Mouse (Mus musculus) monocyte, adult 5-6 weeks (primary cell): ENCODE measurements around the gene Svs1. TPM values are rescaled to one million over a fixed set of nuclear protein-coding genes. Genes with fewer than 3 reads are reported as not detected.

Experiments
- ATAC-seq: fragments of 153-309, 156-312 bp; replicated peaks from 2 replicates; pipeline ENCODE4 v1.8.0; 2017; ENCODE audit warnings: mild to moderate bottlenecking; ENCODE audit not compliant: low TSS enrichment, insufficient number of reproducible peaks, severe bottlenecking, poor library complexity, low FRiP score
- total RNA-seq: library from RNA; stranded (forward); fragments of 200-1000, 200-491, 200-594 nt; gene quantifications from 3 replicates; pipeline ENCODE4 v1.2.3, GENCODE M21; 2017

Gene Svs1
- total RNA-seq, 1 experiment from 2014 or later: not detected

DNA sequence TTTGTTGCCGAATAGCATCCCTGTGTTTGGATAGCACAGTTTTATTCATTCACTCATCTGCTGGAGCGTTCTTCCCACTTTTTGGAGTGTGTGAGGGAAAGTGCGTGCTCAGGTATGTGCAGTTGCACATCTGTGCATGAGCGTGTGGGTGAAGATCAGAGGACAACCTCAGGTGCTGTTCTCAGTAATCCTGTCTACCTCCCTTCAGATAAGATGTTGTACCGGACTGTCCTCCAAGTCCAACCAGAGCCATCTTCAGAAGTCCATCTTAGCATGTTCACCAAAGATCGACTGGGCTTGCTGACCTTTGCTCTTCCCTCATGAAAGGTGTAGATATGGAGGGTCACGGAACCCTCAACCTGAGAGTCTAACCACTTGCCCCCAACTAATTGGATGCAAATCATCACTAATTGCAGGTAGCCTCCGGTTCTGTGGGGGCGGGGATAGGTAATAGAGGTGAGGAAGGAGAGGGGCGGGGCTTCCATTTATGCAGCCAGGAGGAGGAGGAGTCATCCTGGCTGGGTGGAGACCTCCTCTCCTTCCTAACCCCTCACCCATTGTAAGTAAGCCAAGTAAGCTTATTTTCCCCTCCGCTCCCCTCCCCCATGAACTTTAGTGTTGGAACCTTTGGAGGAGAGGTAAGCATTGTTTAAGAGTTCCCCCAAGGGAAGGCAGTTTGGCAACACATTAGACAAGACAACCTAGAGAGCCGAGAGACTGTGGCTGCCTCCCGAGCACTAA lies 21.9 kb downstream of the Svs1 start:
- no peak for ATAC-seq

GRCm38 (mm10) chr6:49009161-49009555 lies 22.5 kb downstream of the Svs1 start:
- ATAC-seq: no peak

DNA sequence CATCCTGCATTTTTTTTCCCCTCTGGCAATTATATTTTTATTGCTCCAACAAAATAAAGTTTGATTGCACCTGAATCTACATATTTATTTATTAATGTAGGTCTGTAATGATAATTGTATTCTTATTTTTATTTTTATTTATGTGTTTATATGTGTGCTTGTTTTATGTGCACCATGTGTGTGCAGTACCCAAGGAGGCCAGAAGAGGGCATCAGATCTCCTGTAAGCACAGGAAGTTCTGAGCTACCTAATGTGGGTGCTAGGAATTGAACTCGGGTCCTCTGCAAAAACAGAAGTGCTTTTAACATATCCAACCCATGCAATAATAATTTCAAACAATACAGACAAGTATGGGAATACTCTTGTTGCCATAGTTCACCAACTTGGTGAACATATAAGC lies 23.0 kb downstream of the Svs1 start:
- no peak for ATAC-seq

- no peak for ATAC-seq
Observed at GRCm38 (mm10) chr6:49011191-49011590, 24.5 kb downstream of the Svs1 start.

DNA sequence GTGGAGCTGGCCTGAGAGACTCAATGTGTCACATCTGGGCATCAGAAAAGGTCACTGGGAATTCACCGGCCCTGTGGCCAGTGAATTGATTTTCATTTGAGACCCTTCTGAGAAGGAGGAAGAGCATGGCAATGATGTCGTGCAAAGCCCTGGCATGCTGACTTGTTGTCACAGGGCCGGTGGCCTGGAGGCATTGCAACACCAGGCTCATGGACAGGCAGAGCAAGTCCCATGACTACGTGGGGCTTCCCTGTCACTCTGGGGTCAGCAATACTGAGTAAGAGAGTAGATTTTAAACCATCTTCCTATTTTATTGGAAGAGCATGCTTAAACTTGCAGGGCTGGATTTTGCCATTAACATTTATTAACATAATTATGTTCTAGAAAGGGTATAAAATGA lies 26.4 kb downstream of the Svs1 start:
- no peak for ATAC-seq

DNA sequence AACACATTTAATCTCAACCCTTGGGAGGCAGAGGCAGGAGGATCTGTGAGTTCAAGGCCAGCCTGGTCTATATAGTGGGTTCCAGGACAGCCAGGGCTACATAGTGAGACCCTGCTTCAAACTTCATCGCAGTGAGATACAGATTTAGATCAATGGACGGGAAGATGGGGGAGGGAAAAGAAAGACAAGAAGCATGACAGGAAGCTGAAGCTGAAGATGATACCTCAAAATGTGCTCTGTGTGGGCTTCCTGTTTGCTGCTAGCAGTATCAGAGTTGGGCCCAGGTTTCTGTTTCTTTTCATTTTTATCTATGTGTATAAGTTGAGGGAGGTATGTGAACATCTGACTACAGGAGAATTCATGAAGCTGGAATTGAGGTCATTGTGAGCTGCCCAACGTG lies 26.8 kb downstream of the Svs1 start:
- no peak for ATAC-seq

DNA sequence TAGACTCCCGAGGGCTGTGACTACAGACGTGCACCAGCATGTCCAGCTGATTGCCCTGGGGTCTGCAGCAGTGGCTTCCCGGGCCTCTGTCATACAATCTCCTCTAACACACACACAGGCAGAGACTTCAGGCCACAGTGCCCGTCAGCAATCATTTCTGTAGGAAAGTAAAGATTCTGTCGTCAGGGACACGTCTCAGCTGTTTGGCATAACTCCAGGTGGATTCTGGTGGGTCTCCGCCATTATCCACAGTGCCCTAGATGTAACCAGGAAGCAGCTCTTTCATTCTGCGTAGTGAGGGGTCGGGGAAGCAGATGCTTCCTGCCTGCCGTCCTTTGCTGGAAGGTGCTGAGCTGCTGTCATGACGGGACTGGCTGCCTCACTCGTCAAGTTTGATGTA lies 30.5 kb downstream of the Svs1 start:
- no peak for ATAC-seq

GRCm38 (mm10) chr6:49019341-49019740 lies 32.7 kb downstream of the Svs1 start:
- ATAC-seq: no peak

GRCm38 (mm10) chr6:49021141-49022012 lies 34.7 kb downstream of the Svs1 start:
- 0 out of 2 replicates have a peak, but pooled peaks have one; percentile 37 for ATAC-seq

DNA sequence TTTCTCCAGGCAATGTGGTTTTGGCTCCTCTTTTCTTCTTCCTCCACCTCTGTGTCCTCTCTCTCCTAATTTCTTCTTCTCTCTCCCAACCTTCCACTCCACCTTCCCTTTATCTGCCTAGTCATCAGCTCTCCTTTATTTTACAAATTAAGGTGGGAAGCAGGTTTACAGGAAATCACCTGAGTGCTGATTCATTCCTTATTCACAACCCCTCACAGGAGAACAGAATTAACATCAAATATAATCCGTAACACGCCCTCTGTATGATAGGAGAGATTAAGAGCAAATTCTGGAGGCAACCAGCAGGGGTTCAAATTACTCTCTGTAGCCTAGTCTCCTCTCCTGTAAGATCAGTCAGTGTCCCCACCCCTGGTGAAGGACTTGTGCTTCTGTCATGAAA lies 35.7 kb downstream of the Svs1 start:
- ATAC-seq: no peak

- ATAC-seq: no peak
Observed at GRCm38 (mm10) chr6:49023315-49023714, 36.7 kb downstream of the Svs1 start.

GRCm38 (mm10) chr6:49025290-49025689 lies 38.6 kb downstream of the Svs1 start:
- ATAC-seq: no peak

DNA sequence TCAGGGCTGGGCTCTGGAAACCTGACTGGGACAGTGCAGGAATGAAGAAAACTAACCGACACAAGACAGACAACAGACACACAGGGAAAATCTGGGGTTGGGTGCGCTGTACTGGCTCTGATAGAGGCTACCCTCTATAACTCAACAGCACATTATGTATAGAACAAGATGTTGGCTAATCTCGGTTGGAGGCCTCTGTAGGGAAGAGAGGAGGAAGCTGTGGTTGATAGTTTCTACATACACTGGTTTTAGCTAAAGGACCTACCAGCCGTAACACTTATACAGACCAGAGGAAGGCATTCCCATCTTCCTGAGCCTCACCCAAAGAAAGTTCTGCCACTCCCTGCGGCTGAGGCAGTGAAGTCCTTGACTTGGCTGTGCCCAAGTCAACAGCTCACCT lies 39.8 kb downstream of the Svs1 start:
- peak; percentile 54 for ATAC-seq

DNA sequence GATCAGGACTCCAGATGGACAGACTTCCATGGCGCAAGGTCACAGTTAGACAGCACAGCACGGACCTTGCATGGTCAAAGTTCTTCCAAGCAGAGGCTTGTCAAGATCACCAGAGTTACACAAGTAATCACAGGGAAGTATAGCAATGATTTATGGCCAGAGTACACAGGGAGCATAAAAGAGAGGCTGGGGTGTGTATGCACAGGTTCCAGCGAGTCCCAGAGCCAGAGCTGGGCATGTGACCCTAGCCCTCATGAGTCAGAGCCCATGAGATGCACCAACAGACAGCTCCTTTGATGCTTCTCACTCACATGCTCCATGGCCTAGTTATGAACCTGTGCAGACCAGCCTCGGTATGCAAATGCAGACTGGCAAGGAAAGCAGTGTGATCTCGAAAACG lies 41.4 kb downstream of the Svs1 start:
- no peak for ATAC-seq

DNA sequence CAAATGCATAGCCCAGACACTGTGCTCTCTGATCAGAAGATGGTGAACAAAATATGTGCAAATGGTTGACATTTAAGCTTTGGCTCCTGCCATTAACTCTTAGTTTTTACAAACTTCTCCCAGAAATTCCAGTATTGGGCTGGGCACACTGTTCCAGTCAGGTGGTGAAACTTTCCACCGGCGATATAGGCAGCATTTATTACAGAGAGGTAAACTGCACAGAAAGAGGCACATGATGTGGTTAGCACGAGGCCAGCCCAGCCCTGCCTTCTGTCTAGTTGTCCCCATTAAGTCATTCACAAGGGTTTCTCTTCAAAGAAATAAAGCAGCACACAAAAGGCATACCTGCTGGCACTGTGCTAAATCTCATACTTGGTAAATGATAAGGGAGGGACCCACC lies 42.0 kb downstream of the Svs1 start:
- no peak for ATAC-seq

DNA sequence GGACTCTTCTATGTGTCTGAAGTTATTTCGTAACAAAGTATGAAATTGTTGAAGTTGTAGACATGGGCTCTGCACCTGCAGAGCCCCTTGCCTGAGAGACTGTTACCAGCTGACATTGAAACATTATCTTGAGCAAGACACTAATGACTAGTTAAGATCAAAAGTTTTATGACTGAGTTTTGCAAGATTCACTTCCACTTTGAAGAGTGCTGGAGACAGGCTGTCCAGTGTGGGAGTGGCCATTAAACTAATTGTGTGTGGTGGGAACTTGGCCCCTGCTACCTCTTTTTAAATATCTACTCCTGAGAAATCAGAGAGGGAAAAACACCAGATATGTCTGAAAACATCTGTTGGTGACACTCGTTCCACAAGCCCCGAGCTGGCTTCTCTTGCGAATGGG lies 44.6 kb downstream of the Svs1 start:
- ATAC-seq: 0 out of 2 replicates have a peak, but pooled peaks have one; percentile 42

DNA sequence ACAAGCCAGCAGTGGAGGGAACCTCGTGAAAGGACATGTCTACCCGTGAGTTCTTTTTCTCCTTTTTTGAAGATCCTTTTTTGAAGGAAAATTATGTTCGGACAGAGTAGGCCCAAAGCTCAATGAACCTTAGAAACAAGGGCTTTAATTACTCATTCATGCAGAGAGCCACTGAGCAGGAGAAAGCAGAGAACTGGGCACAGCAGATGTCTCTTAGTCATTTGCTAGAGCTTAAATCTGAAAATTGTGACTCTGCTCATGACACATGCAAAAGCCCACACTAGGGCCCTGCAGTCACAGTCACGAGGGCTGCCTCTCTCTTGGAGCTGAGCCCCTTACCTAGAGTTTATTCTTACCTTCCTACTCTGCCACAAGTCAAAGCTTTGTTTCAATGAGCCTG lies 46.1 kb downstream of the Svs1 start:
- ATAC-seq: no peak

DNA sequence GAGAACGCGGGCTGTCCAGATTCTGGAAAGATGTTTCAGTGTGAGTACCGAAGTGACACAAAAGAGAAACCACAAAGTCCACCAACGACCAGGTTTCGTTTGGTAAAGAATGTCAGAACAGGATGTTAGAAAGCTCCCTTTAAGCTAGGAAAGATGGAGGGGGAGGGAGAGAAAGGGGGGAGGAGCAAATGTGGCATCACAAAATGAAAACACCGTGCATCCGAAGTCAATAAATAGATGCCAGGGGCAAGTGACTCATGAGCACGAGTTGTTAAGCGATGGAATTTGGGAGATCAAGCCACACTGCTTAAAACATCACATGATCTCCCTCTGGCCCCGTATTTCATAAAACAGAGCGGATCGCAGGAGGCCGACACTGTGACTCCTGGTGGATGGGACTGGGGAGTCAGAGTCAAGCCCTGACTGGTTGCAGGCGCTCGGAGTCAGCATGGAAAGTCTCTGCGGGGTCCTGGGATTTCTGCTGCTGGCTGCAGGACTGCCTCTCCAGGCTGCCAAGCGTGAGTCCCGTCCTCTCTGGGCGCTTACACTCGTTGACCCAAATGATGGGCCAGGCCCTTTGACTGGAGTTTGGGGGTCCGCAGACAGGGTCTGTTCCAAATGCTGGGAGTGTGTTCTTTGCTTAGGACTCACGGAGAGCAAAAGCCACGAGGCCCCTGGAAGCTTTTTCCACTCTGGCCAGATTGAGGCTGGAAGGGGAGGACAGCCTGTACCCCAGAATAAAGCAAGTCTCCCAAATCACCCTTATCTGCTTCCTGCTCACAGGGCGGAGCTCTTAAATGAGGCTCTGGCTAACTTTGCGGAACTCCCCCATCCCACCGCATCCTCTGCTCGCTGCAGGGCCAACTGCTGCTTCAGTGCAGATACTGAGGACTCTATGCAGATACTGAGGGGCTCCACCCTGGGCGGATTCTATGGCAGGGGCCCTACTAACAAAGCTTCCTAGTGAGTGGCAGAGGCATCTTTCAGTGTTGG lies 49.9 kb downstream of the Svs1 start, which contains the start of gene Gpnmb:
Gpnmb (plus strand) TSS at position 272 of the 993 bp plus-strand sequence.
- no peak for ATAC-seq

- ATAC-seq: no peak
Observed at GRCm38 (mm10) chr6:49037268-49037662, 50.6 kb downstream of the Svs1 start.
